Mouse (Mus musculus): ENCODE measurements around the gene Zc3h12a.

Zc3h12a gene

GRCm38 (mm10) chr4:125114638-125115037 is 13.0 kb downstream of the Zc3h12a start:
- DNase-seq, result peak; percentile 86

GRCm38 (mm10) chr4:125105354-125105753 is 22.3 kb downstream of the Zc3h12a start:
- no peak for DNase-seq

- DNase-seq, result no peak
These were observed 26.3 kb downstream of the Zc3h12a start for GRCm38 (mm10) chr4:125101334-125101733.

- peak; percentile 89 to 90 for DNase-seq
These were observed 28.2 kb downstream of the Zc3h12a start for GRCm38 (mm10) chr4:125099458-125099857.

- no peak for DNase-seq
These were observed 30.2 kb downstream of the Zc3h12a start for GRCm38 (mm10) chr4:125097412-125097811.

GRCm38 (mm10) chr4:125096066-125096465 is 31.6 kb downstream of the Zc3h12a start:
- no peak for DNase-seq

GRCm38 (mm10) chr4:125093031-125093430 is 34.6 kb downstream of the Zc3h12a start:
- DNase-seq, result no peak

GRCm38 (mm10) chr4:125085346-125085841 is 42.2 kb downstream of the Zc3h12a start:
- DNase-seq, result peak; percentile 46 to 47

GRCm38 (mm10) chr4:125084403-125085345 is 43.0 kb downstream of the Zc3h12a start, which contains the start of gene Meaf6:
Gene Meaf6 (plus strand): TSS chr4:125085134.
- peak; percentile 97 to 99 for DNase-seq

GRCm38 (mm10) chr4:125078698-125079097 is 48.9 kb downstream of the Zc3h12a start:
- DNase-seq, result no peak

- DNase-seq, result no peak
These were observed 49.9 kb downstream of the Zc3h12a start for GRCm38 (mm10) chr4:125077700-125078099.
